24 mouse cellular contexts compared by ENCODE assay signal in genomic region chr1:180837186-180837585, GRCm38 (mm10). TPM values are rescaled to one million over a fixed set of nuclear protein-coding genes. Genes with fewer than 3 reads are reported as not detected.
"Had no signal": no experiment of that assay in that cellular context is flagged by ENCODE, and none has a peak within 500 bp of the region (broad histone marks: within the 10 kb centered on the region; RNA-seq: fewer than 3 reads in every experiment).

No protein-coding gene starts in this region.

- H3K4me3 ChIP-seq: layer of hippocampus, adult 2 months; lung, embryonic 15.5 days; megakaryocyte, embryonic 14.5 days; midbrain, embryonic 10.5 days; neural tube, embryonic 12.5 days; neural tube, embryonic 15.5 days had no signal

- H3K9me3 ChIP-seq: lung, embryonic 15.5 days; megakaryocyte, embryonic 14.5 days; midbrain, embryonic 10.5 days; neural tube, embryonic 12.5 days; neural tube, embryonic 15.5 days had no signal

- H3K9ac ChIP-seq: liver, embryonic 14.5 days; lung, embryonic 15.5 days; neural tube, embryonic 12.5 days; neural tube, embryonic 15.5 days had no signal

- H3K36me3 ChIP-seq: lung, embryonic 15.5 days; midbrain, embryonic 10.5 days; neural tube, embryonic 12.5 days; neural tube, embryonic 15.5 days had no signal

- DNase-seq: kidney, adult 2 months; kidney, postnatal 25 days; layer of hippocampus, adult 9-11 months; lung, adult 18-20 months; lung, postnatal 10 days; lung, postnatal 36 days; midbrain, embryonic 14.5 days; right cerebral cortex, adult 18-20 months; right cerebral cortex, postnatal 14 days; right cerebral cortex, postnatal 4 days; thymus, adult 18-20 months; thymus, postnatal 36 days had no signal

- H3K27ac ChIP-seq: kidney, postnatal 0 days; layer of hippocampus, adult 2 months; liver, embryonic 14.5 days; lung, embryonic 15.5 days; midbrain, embryonic 10.5 days; neural tube, embryonic 12.5 days; neural tube, embryonic 15.5 days had no signal

- H3K4me2 ChIP-seq: lung, embryonic 15.5 days; neural tube, embryonic 12.5 days; neural tube, embryonic 15.5 days had no signal

- H3K27me3 ChIP-seq: lung, embryonic 15.5 days; megakaryocyte, embryonic 14.5 days; neural tube, embryonic 12.5 days; neural tube, embryonic 15.5 days had no signal

- H3K4me1 ChIP-seq: lung, embryonic 15.5 days; midbrain, embryonic 10.5 days; neural tube, embryonic 12.5 days; neural tube, embryonic 15.5 days had no signal

RNA-seq across cellular contexts. Expression of gene Lefty2, which starts 55.7 kb away (rescaled TPM):
- total RNA-seq: liver, adult 2 months had no signal
- polyA plus RNA-seq: kidney, adult 2 months; kidney, embryonic 14.5 days; large intestine, adult 2 months; liver, adult 2 months; liver, embryonic 14.5 days; midbrain, embryonic 10.5 days; neural tube, embryonic 12.5 days; stomach, embryonic 14.5 days had no signal
